Mouse (Mus musculus): Measurements from ENCODE around the gene Olfr749.

DNA sequence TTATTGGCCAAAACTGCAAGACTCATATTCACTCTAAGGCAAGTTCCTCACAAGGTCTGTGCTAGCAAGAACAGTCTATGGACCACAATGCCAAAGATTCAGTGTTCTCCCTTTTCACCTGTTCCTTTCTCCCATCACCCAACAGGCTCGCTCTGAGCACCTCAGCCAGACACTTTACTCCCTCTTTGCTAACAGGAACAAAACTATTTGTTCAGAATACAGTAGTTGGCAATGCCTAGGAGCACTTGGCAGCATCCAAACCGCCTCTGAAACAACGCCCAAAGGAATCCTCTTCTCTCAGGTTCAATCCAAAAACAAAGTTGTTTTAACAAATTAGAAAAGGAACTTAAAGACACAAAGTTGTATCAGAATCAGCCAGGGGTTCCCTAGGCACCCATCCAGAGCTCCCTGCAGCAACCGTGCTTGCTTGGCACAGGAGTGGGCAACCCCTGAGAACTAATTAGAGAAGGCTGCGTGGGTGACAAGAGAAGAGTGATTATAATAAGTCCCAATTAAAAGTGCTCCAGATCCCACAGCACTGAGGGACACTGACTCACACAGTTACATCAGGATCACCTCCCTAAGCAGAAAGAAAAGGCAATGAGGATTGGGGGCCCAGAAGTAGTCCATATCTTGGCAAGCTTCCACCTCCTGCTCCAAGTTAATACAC lies 13.7 kb upstream of the Olfr749 start:
- TF ChIP-seq CTCF (IDR thresholded peaks at IDR 0.05; ENCODE audit: control insufficient read depth, insufficient read depth, insufficient replicate concordance, low read depth, low read length): no peak
- no peak for TF ChIP-seq POLR2A (IDR thresholded peaks at IDR 0.05; ENCODE audit: control insufficient read depth, low read depth, low read length)

Data from testis, adult 2 months (tissue).